Mouse (Mus musculus): ENCODE results near the gene Galnt4.

DNA sequence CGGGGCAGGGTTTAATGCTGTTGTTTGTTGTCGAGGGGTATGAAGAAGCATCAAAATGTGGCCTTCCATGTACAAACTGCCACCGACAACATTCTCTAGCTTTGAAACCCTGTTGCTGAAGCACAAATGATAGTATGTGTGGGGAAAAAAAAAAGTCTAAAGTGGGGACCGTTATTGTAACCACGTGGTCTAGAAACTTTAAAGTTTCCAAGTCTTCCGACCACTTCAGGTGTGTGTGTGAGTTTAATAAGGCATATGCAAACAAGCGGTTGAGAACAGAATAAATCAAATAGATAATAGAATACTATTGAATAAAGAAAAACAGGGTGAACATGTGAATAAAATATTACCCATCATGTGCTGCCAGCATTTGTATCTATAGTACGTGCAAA lies 1.7 kb upstream of the Galnt4 start:
- TF ChIP-seq CTCF (IDR thresholded peaks at IDR 0.05; ENCODE audit: low read depth, low read length) (no peak), POLR2A (IDR thresholded peaks at IDR 0.05; ENCODE audit: borderline replicate concordance, low read depth, low read length) (no peak)
